Mouse (Mus musculus): ENCODE measurements around the gene Met.

Gene Met

GRCm38 (mm10) chr6:17554263-17554662 lies 90.7 kb downstream of the Met start:
- no peak for DNase-seq

- DNase-seq, result no peak
Observed at GRCm38 (mm10) chr6:17554757-17555156, 91.2 kb downstream of the Met start.

- DNase-seq, result no peak
Observed at GRCm38 (mm10) chr6:17555719-17556118, 92.1 kb downstream of the Met start.

GRCm38 (mm10) chr6:17559657-17560056 lies 96.1 kb downstream of the Met start:
- DNase-seq, result no peak

GRCm38 (mm10) chr6:17561347-17561746 lies 97.7 kb downstream of the Met start:
- no peak for DNase-seq

- DNase-seq, result no peak
Observed at GRCm38 (mm10) chr6:17561886-17562285, 98.3 kb downstream of the Met start.

- no peak for DNase-seq
Observed at GRCm38 (mm10) chr6:17562472-17563088, 99.0 kb downstream of the Met start.

GRCm38 (mm10) chr6:17568702-17569352 lies 105.2 kb downstream of the Met start:
- no peak for DNase-seq

- no peak for DNase-seq
Observed at GRCm38 (mm10) chr6:17573227-17573626, 109.6 kb downstream of the Met start.

GRCm38 (mm10) chr6:17573732-17574131 lies 110.1 kb downstream of the Met start:
- DNase-seq, result no peak

- DNase-seq, result no peak
Observed at GRCm38 (mm10) chr6:17578092-17578760, 114.6 kb downstream of the Met start.

GRCm38 (mm10) chr6:17580349-17580748 lies 116.7 kb downstream of the Met start:
- DNase-seq, result no peak

GRCm38 (mm10) chr6:17583982-17584381 lies 120.4 kb downstream of the Met start:
- DNase-seq, result peak; percentile 14

- DNase-seq, result peak; percentile 67
Observed at GRCm38 (mm10) chr6:17589049-17589952, 125.7 kb downstream of the Met start.

- no peak for DNase-seq
Observed at GRCm38 (mm10) chr6:17589953-17590627, 126.5 kb downstream of the Met start.

GRCm38 (mm10) chr6:17593971-17594370 lies 130.4 kb downstream of the Met start:
- DNase-seq, result no peak

- DNase-seq, result no peak
Observed at GRCm38 (mm10) chr6:17595712-17596462, 132.3 kb downstream of the Met start.

GRCm38 (mm10) chr6:17599373-17599772 lies 135.8 kb downstream of the Met start:
- DNase-seq, result no peak

GRCm38 (mm10) chr6:17601526-17601925 lies 137.9 kb downstream of the Met start:
- no peak for DNase-seq

GRCm38 (mm10) chr6:17606915-17607314 lies 143.3 kb downstream of the Met start:
- no peak for DNase-seq

GRCm38 (mm10) chr6:17611352-17612010 lies 147.9 kb downstream of the Met start:
- no peak for DNase-seq
